Mouse (Mus musculus) bone marrow, adult 2 months (tissue): ENCODE results near the gene Cebpzos.

Experiments
- CTCF ChIP-seq: fragments of 200-500 bp; IDR thresholded peaks from 2 replicates; pipeline ENCODE4 v1.5.1; 2011; ENCODE audit warnings: low read length, control low read depth; ENCODE audit not compliant: control insufficient read depth, insufficient read depth
- POLR2A ChIP-seq: fragments of 200-500 bp; IDR thresholded peaks from 2 replicates; pipeline ENCODE4 v1.6.1; 2011; ENCODE audit warnings: low read depth, mild to moderate bottlenecking, control low read depth, low read length, borderline replicate concordance; ENCODE audit not compliant: control insufficient read depth

DNA sequence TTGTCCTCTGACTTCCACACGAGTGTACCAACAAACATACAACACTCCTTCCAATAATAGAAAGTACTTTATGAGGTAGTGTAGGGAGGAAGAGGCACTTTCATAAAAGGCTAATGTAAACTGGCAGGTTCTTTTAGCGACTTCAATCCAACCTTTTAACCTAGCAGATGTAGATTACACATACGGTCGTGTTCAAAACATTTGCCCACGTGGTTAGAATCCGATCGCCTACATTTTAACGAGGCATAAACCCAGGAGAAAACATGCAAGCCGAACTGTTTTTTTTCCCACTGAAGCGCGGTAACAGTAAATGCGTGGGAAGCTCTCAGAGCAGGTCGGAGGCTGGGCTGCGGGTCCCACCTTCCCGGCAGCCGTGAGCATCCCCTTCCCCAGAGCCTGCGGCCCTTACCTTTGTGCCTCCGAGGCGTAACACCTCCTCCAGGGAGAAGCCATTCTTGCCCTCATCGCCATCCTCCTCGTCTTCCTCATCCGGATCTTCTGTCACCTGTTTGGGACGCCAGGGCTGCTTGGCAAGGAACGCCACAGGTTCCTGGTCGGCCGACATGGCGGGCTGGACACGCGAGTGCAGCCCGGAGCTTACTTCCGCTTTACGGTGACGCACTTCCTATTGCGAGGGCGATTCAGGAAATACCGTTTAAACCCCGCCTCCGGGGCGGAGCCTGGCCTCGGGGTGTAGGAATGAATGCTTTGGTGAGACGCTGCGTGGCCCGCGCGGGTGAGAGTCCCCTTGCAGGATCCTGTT, 20.3 kb downstream of the Cebpzos start, which contains the start of the genes Cebpz and Ndufaf7:
- TF ChIP-seq CTCF (no peak), POLR2A (peak; percentile 83; the same call in 1 of the 2 replicates)
